Mouse (Mus musculus) liver, postnatal 0 days (tissue): ENCODE measurements around the gene Mgat4b.

ENCODE experiments used
- CTCF ChIP-seq: sonication (generic); IDR thresholded peaks from 2 replicates; pipeline ENCODE4 v1.5.1; 2016; ENCODE audit warnings: antibody characterized with exemption, low read depth
- EP300 ChIP-seq: IDR thresholded peaks from 2 replicates; pipeline ENCODE4 v1.6.1; 2016; ENCODE audit warnings: antibody characterized with exemption, low read depth, mild to moderate bottlenecking

GRCm38 (mm10) chr11:50194070-50194469 lies 16.6 kb upstream of the Mgat4b start:
- TF ChIP-seq CTCF (0 out of 2 replicates have a peak, but pooled peaks have one; percentile 1), EP300 (no peak)
